Mouse (Mus musculus) ovary, postnatal 36 days (tissue): ENCODE results near the gene Selenok.

Experiments used
- DNase-seq: peaks from one replicate; pipeline ENCODE4 v3.0.0; 2022; ENCODE audit warnings: low spot score, mixed read lengths

Selenok gene

DNA sequence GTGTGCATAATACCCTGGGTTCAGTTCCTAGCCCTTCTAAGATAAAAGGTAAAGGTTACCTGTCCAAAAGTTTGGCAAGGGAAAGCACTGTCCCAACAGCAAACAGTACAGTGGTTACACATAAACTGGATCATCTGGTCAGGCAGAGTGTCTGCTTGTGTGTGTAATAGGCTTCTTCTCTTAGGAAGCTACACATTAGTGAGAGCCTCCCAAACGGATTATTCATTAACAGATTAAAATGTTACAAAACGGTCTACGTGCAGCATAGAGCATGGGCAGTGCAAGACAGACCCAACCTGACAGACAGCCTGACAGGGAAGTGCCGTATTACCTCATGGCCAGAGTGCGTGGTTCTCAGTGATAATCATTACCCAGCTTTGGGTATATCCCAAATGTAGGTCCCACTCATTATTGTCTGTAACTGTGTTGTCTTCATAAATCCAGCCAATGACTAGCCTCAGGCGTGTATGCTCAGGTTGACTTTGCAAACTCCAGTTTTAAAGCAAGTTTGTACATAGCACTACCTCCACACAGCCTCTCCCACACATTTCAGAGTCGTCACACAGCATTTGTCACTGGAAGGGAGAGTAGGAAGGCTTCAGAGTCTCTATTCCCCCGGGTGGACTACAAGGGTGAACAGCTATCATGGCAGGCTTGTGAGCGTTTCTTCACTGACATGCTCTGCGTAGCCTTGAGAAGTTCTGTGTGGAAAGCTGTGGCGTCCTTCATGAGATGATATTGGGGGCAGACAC, 28.1 kb downstream of the Selenok start:
- DNase-seq = no peak

DNA sequence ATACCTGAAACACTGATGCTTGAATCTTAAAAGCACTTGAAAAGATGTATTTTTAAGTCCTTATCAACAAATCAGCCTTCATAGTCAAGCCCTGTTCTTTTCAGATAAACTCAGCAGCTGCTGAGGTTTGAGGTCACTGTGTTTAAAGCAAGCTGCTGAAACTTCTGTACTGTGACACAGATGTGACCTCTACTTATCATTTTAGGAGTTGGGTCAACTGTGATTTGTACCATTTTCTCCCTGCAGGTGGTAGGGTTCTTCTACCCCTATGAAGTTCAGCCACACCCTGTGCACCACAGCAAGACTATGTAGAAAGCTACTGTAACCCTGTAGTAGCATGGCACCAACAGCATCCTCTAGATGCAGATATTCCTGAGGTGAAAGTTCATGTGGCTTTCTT, 29.2 kb downstream of the Selenok start:
- DNase-seq = no peak

DNA sequence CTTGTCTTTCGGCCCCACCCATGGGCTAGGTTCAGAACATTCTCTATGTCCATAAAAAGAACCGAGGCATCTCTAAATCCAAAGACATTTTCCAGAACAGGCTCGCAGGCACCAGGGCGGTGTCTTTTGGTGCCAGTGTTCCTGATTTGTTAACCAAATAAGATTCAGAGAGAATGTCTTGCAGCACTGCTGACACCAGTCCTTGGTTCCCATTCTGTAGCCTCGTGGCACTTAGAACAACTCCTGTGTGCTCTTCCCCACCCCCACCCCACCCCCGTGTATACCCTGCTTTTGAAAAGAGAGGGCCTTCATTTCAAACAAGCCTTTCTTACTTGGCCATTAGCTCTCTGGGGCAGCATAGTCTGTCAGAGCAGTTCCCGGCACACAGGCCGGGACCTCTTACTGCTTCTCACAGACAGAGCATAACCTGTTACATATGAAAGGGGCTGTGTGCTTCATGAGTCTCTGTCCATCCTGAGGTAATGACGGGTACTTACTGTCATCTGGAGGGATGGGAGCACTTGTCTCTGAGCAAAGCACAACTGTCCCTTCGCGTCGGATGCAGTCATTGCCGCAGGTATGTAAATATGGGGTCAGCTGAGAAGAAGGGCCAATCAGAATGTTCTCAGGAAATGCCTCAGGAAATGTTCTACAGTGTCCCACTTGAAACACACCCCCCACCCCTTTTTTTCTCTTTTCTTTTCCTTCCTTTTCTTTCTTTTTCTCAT, 30.8 kb downstream of the Selenok start:
- no peak for DNase-seq

DNA sequence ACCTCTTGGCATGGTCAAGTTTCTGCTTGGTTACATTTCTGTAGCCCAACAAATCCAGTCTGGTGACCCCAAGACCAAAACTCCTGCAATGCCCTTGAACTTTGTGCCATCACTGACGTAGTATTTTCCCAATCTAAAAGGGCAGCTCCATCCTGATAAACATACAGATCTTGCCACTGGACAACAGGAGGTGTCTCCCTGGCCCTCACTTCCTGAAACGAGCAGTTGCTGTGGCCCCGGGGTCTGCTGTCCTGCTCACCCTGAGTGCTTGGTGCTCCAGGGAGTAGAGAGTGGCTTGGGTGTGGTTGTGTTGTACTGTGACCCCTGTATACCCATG, 31.3 kb downstream of the Selenok start:
- no peak for DNase-seq

DNA sequence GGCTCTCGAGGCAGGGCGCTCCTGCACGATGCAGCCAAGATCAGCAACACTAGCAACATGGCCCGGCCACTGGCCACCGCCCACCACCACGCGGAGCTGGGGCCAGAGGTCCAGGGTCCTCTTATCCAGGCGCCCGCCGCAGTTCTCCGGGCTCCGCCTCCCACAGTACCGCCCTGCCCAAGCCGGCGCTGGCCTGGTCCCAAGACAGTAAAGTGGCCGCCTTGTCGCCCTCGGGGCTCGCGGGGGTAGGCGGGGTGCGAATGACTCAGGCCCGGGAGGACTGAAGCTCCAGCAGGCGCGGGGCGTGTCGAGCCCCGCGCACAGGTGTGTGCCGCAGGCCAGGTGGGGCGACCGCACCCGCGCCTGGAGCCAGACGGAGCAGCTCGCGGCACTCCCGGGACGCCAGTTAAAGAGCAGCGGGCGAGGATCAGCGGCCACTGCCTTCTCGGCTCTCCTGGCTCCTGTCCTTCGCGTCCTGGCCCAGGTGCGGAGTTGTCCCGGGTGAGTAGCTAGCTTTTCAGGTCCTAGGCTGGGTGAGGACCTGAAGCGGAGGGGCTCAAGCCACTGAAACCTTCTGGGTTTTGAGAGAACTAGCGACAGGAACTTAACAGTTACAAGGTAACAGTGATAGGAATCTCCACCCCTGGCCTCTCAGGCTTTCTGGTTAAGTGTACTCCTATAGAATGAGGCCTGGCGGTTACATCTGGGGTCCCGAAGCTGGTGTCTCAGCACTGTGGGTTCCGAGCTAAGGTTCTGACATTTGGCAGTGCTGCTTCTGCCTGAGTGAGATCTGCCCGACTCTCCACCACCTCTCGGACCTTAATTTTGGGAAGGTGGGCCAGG, 40.8 kb downstream of the Selenok start, which contains the start of the genes Il17rb and Chdh:
Gene Il17rb, minus strand, starts transcription at position 164 of the 843 bp plus-strand sequence.
Gene Chdh, plus strand, starts transcription at position 291 of the 843 bp plus-strand sequence.
- DNase-seq = peak; percentile 74

DNA sequence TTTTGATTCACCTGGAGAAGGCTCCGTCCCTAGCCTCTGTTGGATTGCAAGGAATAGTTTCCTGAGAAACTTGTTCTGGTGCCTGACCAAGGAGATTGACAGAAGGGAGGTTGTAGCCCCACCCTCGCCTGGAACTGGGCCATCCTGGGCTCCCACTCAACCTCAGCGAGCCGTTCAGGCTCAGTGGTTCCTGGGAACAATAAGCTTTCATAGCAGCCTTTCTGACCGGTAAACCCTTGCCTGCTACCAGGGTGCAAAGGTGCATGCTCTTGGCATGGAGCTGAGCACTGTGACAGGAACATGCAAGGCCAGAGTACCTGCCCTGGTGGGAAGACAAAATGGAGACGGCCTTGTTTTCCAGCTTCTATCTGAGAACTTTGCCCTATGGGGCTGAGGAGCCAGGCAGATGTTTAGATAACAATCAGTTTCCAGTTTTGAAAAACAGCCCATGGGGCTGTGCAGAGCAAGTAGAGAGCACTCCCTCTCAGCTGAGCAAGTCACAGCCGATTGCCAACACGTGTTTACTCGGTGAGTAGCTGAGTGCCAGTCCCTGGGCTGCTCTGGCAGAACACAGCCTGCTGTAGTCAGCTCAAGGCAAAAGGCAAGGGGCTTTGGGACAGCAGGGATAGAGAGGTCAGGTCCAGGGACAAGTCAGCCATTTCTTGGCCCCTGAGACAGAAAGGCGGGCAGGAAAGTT, 41.9 kb downstream of the Selenok start:
- DNase-seq = peak; percentile 75

DNA sequence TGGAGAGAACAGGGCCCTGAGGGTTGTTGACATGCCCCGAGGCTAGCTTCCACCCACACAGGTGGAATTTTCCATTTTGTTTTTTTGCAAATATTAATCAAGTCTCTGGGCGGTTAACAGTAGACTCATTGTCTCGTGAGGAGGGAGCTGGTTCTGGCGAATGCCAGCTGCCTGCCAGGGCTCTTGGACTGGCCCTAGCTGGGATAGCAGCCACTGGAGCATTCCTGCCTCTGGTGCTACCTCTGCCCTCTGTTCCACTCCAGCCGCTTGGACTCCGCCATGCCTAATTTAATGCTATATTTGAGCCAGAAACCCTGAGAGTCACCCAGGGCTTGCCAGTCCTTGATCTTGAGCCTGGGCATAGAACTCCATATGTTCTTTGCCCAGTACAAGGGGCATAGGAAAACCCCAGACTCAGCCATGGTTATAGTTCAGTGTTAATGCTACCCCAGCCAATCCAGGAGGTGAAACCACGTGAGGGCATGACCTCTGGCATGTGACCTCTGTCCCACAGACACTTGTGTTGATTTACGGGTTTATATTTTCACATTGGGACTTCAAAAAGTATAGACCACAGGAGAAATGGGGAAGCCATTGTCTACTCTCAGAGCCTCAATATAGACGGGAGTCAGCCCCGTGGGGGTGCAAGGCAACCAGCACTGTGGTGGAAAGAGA, 43.9 kb downstream of the Selenok start:
- DNase-seq = peak; percentile 24

DNA sequence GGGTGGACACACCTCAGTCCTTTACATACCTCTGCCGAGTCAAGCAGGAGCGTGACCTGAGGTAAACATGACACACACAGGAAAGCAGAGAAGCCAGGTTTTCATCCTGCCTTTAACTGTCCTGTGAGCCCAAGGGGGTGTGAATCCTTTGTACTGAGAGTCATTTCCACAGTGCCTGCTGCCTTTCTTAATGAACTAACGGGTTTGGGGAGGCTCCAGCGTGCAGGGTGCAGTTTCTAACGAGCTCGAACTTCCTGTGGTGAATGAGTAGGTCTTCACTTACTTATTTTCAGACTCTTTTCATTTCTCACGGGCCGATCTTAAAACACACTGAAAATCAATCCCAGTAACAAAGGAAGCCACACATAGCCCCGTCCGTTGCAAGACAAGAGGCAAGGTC, 46.4 kb downstream of the Selenok start:
- no peak for DNase-seq

DNA sequence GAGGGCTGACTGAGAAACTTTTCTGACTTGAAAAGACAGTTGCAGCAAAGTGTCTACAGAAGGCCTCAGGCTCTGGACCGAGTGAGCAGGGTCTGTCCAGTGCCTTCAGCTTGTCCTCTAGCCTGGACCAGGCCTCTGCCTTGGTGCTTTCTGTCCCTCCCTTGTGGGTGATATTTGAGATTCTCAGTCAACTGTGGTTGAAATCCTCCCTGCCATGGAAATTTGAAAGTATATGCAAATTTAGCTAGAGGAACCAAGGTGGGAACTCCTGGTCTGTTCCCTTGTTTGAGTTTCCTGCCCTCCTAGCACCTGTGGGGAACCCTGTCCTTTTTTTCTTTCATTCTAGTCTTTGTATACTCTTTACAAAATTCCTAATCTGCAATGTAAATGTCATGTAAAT, 46.9 kb downstream of the Selenok start:
- DNase-seq = no peak

DNA sequence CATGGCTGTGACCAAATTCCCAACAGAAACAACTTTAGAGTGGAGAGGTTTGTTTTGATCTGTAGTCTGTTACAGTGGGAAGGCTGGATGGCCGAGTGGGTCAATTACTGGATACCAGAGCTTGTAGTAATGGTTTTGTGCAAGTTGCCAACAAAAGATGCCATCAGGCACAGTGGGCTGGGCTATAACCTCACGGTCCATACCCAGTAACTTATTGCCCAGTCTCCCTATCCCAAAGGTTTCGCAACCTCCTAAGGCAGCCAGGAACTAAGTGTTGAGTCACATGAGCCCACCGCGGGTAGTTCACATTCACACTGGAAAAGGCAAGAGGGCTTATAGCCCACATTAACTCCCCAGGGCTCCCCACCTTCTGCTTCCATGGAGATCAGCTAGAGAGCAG, 48.6 kb downstream of the Selenok start:
- no peak for DNase-seq

DNA sequence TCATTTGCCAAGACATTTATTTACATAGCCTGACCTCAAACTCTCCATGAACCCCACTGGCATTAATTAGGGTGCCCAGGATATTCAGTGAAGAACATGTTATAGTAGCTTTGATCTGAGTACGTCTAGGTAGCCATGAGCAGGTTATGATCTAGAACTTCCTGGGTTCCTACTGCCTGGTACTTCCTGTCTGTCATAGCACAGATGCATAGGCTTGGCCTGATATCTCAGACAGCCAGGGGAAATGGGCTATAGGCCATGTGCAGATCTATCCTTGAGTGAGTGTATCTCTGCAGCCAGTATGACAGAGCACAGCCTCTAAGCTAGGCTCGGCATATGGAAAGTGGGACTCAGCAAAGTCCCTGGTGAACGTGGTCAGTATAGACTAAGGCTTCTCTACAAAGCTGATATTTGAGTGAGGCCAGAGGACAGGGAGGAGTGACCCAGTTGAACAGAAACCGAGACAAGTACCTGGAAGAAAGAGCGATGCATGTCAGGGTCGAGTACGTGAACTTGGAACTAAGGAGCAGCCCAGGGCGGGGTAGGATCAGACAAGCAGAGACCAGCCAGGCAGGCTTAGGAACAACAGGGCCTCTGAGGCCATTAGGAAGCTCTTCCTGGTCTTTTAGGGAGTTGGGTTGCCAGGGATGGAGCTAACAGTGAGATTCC, 49.8 kb downstream of the Selenok start:
- DNase-seq = no peak

DNA sequence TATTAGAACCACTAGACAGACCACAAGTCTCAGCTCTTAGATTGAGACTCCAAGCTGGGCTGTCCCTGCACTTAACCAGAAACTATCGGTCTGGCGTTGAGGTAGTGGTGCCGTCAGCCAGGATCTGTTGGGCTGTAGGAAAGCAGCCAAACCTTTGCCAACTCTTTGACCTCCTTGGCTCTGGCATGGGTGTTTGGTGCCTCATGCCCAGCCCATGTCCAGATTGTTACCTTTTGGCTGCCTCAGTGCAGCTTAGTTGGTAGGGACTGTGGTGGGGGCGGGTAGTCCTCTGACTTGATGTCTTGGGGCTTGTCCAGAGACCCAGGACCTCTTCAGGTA, 50.3 kb downstream of the Selenok start:
- no peak for DNase-seq

DNA sequence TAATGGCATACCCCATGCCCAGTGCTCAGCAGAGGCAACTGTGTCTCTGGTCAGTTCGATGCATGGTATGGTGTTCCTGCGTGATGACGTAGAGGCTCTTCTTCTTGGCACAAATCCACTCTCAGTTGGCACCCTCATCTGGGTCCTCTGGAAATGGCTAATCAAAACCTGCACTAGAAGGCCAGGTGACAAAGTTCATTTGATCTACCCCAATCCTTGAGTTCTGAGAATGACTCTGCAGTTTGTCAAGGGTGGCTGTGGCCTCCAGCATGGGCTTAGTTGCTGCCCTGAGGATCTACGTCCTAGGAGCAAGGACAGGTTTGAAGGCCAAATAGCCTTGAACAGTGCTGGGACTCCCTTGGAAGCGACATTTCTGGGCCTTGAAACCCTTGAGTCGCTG, 50.7 kb downstream of the Selenok start:
- no peak for DNase-seq

DNA sequence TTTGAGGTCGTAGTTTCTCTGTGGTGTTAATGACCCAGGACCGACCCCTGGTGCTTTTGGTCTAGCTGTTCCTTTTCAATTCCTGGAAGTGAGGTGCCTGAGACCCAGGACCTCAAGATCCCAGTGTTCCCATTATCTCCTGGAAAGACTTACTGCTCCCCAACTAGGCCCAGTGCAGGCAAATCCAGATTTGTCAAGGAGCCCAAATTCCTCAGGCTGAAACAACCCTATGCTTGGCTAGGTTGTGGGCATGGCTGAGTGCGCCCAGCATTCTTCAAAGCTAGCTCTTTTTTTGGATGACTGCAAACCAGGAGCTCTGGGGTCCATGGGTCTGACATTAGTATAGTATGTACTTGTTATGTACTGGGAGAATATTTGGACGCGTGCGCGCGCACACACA, 51.3 kb downstream of the Selenok start:
- no peak for DNase-seq

DNA sequence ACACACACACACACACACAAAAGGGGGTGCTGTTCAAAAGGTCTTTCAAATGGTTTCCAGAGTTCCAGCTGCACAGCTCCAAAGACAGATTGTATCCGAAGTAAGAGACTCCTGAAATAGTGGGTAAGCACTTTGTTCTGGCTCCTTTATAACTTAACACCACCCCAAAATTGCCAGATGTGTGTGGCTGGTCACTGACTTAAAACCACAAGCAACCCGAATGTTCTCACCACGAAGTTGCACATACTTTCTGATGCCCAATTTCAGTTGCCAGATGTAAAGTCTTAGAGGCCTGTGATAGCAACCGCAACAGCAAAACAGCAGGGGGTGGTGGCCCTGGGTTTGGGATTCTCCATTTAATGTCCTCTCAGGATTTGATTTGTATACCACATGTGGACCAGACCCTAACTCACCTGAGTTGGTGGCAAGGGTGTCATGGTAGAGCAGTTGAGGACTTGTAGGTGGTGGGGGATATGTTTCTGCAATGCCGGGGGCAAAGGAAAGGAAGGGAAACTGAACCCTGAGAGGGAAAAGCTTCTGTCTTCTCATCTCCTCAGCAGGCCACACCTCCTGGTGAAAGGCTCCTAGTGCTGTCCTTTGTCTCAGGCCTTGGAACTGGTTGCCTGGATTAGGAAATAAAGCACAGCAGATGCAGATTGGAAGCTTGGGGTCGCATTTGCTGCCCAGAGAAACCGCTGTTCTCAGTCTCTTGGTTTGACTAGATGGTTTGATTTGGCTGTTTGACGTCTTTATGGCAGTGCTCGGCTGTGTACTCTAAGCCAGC, 51.9 kb downstream of the Selenok start:
- DNase-seq = no peak

DNA sequence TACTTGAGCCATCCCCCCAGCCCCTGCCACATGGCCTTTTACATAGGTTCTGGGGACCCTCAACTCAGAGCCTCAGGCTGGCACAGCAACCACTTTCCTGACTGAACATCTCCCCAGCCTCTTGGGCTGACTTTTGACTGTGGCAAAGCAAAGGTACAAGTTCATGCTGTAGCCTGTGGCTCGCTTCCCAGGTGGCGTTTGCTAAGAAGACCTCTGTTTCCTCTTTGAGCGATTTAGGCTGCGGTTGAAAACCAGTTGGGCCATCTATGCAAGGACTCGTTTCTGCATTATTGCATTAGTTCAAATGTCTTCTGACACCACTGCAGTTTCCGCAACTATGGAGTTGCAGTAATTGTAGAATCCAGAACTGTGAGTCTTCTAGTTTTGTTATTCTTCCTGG, 54.4 kb downstream of the Selenok start:
- no peak for DNase-seq

DNA sequence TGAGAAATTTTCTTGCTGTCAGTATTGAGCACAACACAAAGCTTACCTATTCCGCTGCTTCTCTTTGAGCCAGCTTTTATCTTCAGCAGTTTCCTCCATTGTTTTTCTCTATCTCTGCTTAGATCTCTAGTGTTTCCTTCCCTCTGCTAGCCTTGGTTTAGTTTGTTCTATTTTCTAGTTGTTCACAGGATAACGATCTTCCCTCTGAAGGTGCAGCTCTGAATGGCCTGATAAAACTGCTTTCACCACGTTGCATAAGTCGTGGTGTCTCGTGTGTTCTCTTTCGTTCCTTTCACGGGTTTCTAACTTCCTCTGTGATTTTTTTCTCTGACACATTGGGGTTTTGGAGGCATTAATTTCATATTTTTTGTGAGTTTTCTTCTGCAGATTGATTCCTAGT, 56.3 kb downstream of the Selenok start:
- no peak for DNase-seq
